Mouse (Mus musculus): ENCODE results near the gene Ttpal.
A peak's percentile ranks its signal among the peaks of the same experiment; 100 is the strongest.
"Not testable (repeated sequence)": the region's sequence is repeated elsewhere in the genome, so short reads cannot be mapped to it uniquely, and the experiment has no call there.

Ttpal gene

GRCm38 (mm10) chr2:163601712-163602100 lies 408 bp upstream of the Ttpal start:
- DNase-seq (ENCODE audit: low read depth, low spot score) = no peak
- no peaks in the 10 kb centered on the region for H3K27me3 ChIP-seq (ENCODE audit: control insufficient read depth, insufficient read depth, low read length, poor library complexity, severe bottlenecking)
- no peaks in the 10 kb centered on the region for H3K36me3 ChIP-seq (ENCODE audit: control insufficient read depth, insufficient read depth, low read length, poor library complexity, severe bottlenecking)

GRCm38 (mm10) chr2:163606161-163606560 lies 4.0 kb downstream of the Ttpal start:
- Histone ChIP-seq H3K27me3 (ENCODE audit: control insufficient read depth, insufficient read depth, low read length, poor library complexity, severe bottlenecking) (no peaks in the 10 kb centered on the region), H3K36me3 (ENCODE audit: control insufficient read depth, insufficient read depth, low read length, poor library complexity, severe bottlenecking) (peaks cover 15% of the 10 kb centered on the region; the same call in 1 of the 2 replicates)
- DNase-seq (ENCODE audit: low read depth, low spot score) = no peak

DNA sequence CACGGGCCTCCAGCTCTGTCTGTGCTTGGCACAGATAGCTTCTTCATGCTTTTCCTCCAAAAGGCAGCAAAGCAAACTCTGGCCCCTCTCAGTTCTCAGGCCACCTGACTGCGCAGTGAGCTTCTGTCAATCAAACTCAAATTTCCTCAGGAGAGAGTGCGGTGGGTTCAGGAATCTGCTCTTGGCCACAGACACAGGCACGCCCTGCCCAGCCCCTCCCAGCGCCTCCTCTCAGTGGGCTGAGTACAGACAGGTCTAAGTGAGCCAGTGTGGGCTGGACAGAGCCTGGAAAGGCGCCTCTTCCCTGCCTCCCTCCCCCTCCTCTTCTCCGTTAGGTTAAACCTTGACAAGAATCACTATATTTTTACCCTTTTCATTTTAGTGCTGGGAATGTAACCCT lies 5.9 kb downstream of the Ttpal start:
- no peak for DNase-seq (ENCODE audit: low read depth, low spot score)

DNA sequence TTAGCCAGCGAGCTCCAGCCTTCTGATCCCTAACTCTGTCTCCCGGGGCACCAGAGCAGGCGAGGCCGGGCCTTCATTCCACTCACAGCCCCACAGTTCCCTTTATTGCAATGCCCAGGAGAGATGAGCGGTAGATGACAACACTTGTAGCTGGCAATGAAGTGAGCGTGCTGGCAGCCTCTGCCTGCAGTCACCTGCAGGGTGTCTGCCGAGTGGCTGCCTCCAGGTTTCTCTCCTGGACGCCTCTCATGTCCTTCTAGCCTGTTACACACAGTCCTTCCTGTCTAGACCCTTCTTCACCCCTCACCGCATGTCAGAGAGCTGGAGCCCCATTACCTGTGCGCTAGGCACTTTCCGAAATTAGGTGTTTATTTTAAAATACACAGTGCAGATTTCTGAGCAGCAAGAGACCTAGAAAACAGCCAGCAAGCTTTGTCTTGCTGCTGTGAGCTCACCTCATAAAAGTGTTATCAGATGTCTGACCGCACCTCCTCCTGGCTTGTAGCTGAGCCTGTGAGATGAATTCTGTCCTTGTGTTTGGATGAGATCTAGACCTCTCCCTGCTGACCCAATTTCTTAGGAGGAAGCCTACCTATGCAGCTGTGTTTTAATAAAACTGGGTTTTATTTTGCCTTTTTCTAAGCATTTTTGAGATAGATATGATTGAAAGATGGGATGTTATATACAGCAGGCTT lies 7.3 kb downstream of the Ttpal start:
- H3K36me3 ChIP-seq (ENCODE audit: control insufficient read depth, insufficient read depth, low read length, poor library complexity, severe bottlenecking) = peaks cover 31% of the 10 kb centered on the region
- no peaks in the 10 kb centered on the region for H3K27me3 ChIP-seq (ENCODE audit: control insufficient read depth, insufficient read depth, low read length, poor library complexity, severe bottlenecking)
- no peak for DNase-seq (ENCODE audit: low read depth, low spot score)

More for the DNA sequence above, 5.9 kb downstream of the Ttpal start:
- H3K27me3 ChIP-seq (ENCODE audit: control insufficient read depth, insufficient read depth, low read length, poor library complexity, severe bottlenecking) = no peaks in the 10 kb centered on the region
- peaks cover 17% of the 10 kb centered on the region for H3K36me3 ChIP-seq (ENCODE audit: control insufficient read depth, insufficient read depth, low read length, poor library complexity, severe bottlenecking)

DNA sequence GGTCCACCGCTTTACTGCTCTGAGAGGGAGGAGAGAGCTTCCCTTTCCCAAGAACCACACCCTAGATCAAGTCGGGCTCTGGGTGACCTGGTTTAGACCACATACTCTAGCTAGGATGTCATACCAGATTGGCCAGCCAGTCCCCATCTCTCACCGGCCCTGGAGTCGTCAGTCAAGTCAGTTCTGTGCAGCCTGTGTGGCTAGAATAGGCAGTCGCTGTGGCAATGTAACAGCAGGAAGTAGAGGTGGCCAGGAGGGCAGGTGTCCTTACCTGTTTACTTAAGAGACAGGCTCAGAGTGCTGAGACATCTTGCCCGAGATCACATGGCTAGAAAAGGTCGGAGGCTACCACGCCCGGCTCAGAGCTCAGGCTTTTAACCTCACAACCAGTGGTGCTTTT lies 9.1 kb downstream of the Ttpal start:
- H3K27me3 ChIP-seq (ENCODE audit: control insufficient read depth, insufficient read depth, low read length, poor library complexity, severe bottlenecking) = no peaks in the 10 kb centered on the region
- no peak for DNase-seq (ENCODE audit: low read depth, low spot score)
- peaks cover 38% of the 10 kb centered on the region for H3K36me3 ChIP-seq (ENCODE audit: control insufficient read depth, insufficient read depth, low read length, poor library complexity, severe bottlenecking)

- Histone ChIP-seq H3K27me3 (ENCODE audit: control insufficient read depth, insufficient read depth, low read length, poor library complexity, severe bottlenecking) (no peaks in the 10 kb centered on the region), H3K36me3 (ENCODE audit: control insufficient read depth, insufficient read depth, low read length, poor library complexity, severe bottlenecking) (peaks cover 37% of the 10 kb centered on the region)
- DNase-seq (ENCODE audit: low read depth, low spot score) = peak; percentile 25
Measured at GRCm38 (mm10) chr2:163613206-163613605, 11.1 kb downstream of the Ttpal start.

GRCm38 (mm10) chr2:163613990-163614389 lies 11.9 kb downstream of the Ttpal start:
- peaks cover 41% of the 10 kb centered on the region for H3K36me3 ChIP-seq (ENCODE audit: control insufficient read depth, insufficient read depth, low read length, poor library complexity, severe bottlenecking)
- peak; percentile 31 for DNase-seq (ENCODE audit: low read depth, low spot score)
- no peaks in the 10 kb centered on the region for H3K27me3 ChIP-seq (ENCODE audit: control insufficient read depth, insufficient read depth, low read length, poor library complexity, severe bottlenecking)

GRCm38 (mm10) chr2:163615401-163615800 lies 13.3 kb downstream of the Ttpal start:
- H3K36me3 ChIP-seq (ENCODE audit: control insufficient read depth, insufficient read depth, low read length, poor library complexity, severe bottlenecking) = peaks cover 43% of the 10 kb centered on the region
- no peaks in the 10 kb centered on the region for H3K27me3 ChIP-seq (ENCODE audit: control insufficient read depth, insufficient read depth, low read length, poor library complexity, severe bottlenecking)
- peak; percentile 29 for DNase-seq (ENCODE audit: low read depth, low spot score)

DNA sequence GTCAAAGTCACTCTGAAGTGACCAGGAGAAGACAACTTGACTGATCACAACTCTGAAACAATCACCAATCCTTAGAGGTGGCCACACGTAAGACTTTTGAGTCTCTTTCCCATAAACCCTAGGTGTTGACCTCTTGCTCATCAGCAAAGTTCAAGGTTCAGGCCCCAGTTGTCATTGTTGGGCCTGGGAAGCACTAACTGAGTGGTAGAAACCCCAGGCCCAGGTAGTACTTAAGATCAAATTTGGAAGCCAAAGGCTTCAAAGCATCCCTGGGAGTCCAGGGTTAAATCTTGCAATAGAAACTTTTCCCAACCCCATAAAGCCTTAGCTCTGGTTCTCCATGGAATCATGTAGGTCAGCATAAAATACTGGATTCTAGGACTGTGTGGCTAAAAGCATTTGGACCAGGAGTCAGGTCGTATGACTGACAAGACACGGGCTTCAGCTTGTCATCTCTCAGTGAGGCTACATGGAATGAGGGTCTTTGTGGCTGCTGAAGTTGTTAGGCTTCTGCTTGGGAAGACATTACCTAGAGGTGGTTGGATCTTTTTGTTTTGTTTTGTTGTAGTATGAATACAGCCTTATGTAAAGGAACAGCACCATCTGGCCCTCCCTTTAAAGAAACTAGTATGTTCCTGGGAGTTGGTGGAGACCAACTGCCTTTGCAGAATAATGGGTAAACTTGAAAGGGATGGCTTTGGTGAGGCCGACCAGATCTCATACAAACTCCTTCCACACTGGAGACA lies 14.0 kb downstream of the Ttpal start:
- Histone ChIP-seq H3K27me3 (ENCODE audit: control insufficient read depth, insufficient read depth, low read length, poor library complexity, severe bottlenecking) (no peaks in the 10 kb centered on the region), H3K36me3 (ENCODE audit: control insufficient read depth, insufficient read depth, low read length, poor library complexity, severe bottlenecking) (peaks cover 39% of the 10 kb centered on the region)
- DNase-seq (ENCODE audit: low read depth, low spot score) = peak; percentile 47

DNA sequence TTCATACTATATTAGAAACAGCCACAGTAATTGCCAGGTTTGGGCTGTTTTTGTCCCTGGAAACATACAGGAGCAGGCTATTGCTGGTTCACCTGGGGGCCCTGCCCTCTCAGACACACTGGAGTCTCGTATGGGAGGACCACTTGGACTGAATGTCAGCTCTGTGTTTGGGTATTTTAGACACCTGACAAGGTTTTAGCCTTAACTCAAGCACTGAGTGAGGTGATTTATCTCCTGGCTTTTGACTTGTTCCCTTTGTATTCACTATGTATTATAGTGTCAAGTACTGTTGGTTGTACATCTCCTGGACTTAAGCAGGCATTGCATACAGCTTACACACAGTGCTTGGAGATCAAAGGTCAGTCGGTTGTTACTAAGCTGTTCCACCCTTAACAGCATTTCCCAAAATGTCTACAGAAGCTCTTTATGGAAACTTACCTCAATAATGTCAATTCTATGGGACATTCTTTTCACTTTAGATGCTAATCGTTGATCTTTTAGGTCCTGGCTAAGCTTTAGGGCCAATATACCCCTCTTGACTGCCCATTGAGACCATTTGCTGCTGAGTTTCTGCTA lies 14.6 kb downstream of the Ttpal start:
- no peaks in the 10 kb centered on the region for H3K27me3 ChIP-seq (ENCODE audit: control insufficient read depth, insufficient read depth, low read length, poor library complexity, severe bottlenecking)
- peaks cover 39% of the 10 kb centered on the region for H3K36me3 ChIP-seq (ENCODE audit: control insufficient read depth, insufficient read depth, low read length, poor library complexity, severe bottlenecking)
- DNase-seq (ENCODE audit: low read depth, low spot score) = no peak

DNA sequence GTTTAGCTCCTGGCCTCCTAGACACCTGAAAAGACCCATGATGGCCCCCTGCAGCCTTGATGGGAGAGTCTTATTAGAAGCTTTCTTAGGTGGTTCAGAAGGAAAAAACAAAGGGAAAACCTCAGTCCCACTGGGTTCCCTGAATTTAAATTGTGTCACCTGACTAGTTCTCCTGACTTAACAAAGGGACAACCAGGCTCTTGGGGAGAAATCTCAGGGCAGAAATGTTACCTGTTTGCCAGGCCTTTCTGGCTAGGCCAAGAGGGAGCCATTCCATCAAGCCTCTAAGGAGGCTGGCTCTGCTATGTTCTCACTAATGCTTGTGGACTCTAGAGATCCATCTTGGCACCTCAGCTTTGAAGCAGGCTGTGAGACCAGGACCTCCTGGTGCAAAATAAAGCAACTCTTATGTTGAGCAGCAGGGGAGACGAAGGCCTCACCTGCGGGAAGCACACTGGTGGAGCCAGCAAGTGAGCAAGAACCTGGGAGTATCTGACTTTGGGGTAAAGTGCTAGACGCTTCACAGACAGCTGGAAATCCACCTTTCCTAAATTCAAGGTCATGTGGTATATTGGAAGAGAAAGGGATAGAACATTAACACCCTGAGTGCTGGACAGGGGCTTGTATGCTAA lies 15.2 kb downstream of the Ttpal start:
- Histone ChIP-seq H3K27me3 (ENCODE audit: control insufficient read depth, insufficient read depth, low read length, poor library complexity, severe bottlenecking) (no peaks in the 10 kb centered on the region), H3K36me3 (ENCODE audit: control insufficient read depth, insufficient read depth, low read length, poor library complexity, severe bottlenecking) (peaks cover 41% of the 10 kb centered on the region)
- peak; percentile 46 for DNase-seq (ENCODE audit: low read depth, low spot score)

- peak; percentile 51 for DNase-seq (ENCODE audit: low read depth, low spot score)
- H3K36me3 ChIP-seq (ENCODE audit: control insufficient read depth, insufficient read depth, low read length, poor library complexity, severe bottlenecking) = peaks cover 44% of the 10 kb centered on the region
- H3K27me3 ChIP-seq (ENCODE audit: control insufficient read depth, insufficient read depth, low read length, poor library complexity, severe bottlenecking) = no peaks in the 10 kb centered on the region
Measured at GRCm38 (mm10) chr2:163617874-163618273, 15.8 kb downstream of the Ttpal start.

DNA sequence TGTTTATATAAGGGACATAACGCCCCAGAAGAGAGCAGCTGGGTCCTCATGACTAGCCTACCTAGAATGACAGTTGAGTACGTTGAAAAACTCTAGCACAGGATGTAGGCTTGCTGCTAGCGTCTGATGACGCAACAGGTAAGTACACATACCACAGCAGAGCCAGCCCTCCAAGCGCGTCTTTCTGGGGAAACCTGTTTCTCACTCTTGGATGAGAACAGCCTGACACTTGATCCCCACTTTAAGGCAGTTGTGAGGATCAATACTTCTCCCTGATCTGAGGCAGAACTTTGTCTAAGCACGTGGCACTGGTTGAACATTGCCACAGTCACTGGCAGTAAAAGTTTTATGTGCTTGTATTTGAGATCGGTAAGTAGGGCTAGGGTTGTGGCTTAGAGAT lies 18.3 kb downstream of the Ttpal start:
- Histone ChIP-seq H3K36me3 (ENCODE audit: control insufficient read depth, insufficient read depth, low read length, poor library complexity, severe bottlenecking) (peaks cover 29% of the 10 kb centered on the region), H3K27me3 (ENCODE audit: control insufficient read depth, insufficient read depth, low read length, poor library complexity, severe bottlenecking) (no peaks in the 10 kb centered on the region)
- DNase-seq (ENCODE audit: low read depth, low spot score) = peak; percentile 42

- DNase-seq (ENCODE audit: low read depth, low spot score) = peak; percentile 27
- peaks cover 30% of the 10 kb centered on the region for H3K36me3 ChIP-seq (ENCODE audit: control insufficient read depth, insufficient read depth, low read length, poor library complexity, severe bottlenecking)
- H3K27me3 ChIP-seq (ENCODE audit: control insufficient read depth, insufficient read depth, low read length, poor library complexity, severe bottlenecking) = not testable (repeated sequence)
Measured at GRCm38 (mm10) chr2:163621401-163621800, 19.3 kb downstream of the Ttpal start.

DNA sequence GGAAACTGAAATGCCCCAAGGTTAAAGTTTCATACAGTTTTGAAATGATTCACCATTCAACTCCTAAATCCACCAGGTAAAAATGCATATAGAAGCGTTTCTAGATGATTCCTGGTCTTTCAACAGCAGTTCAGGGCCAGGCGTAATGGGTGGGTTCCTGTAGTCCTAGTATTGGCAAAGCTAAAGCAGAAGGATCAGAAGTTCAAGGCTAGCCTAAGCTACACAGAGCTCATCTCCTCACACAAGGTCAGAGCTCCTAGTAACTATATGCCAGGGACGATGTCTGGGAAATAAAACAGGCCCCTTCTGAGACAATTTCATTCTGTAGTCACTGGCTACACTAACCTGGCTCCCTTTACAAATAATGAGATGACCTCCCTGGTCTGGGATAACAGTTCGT lies 29.1 kb downstream of the Ttpal start:
- DNase-seq (ENCODE audit: low read depth, low spot score) = no peak

More for the DNA sequence above, 29.1 kb downstream of the Ttpal start:
- peaks cover 51% of the 10 kb centered on the region for H3K36me3 ChIP-seq (ENCODE audit: control insufficient read depth, insufficient read depth, low read length, poor library complexity, severe bottlenecking)
- no peaks in the 10 kb centered on the region for H3K27me3 ChIP-seq (ENCODE audit: control insufficient read depth, insufficient read depth, low read length, poor library complexity, severe bottlenecking)

Measured in splenic B cell, adult 2 months (primary cell).